Mouse (Mus musculus): ENCODE data around the gene Elfn2.

Elfn2 gene

GRCm38 (mm10) chr15:78683474-78683873, 35.1 kb downstream of the Elfn2 start:
- DNase-seq (ENCODE audit: low read depth, low spot score) = no peak

- DNase-seq (ENCODE audit: low read depth, low spot score) = no peak
These were observed 36.8 kb downstream of the Elfn2 start for GRCm38 (mm10) chr15:78681781-78682180.

- no peak for DNase-seq (ENCODE audit: low read depth, low spot score)
These were observed 37.3 kb downstream of the Elfn2 start for GRCm38 (mm10) chr15:78681301-78681700.

- DNase-seq (ENCODE audit: low read depth, low spot score) = no peak
These were observed 38.3 kb downstream of the Elfn2 start for GRCm38 (mm10) chr15:78680291-78680690.

GRCm38 (mm10) chr15:78677708-78678107, 40.9 kb downstream of the Elfn2 start:
- no peak for DNase-seq (ENCODE audit: low read depth, low spot score)

- no peak for DNase-seq (ENCODE audit: low read depth, low spot score)
These were observed 41.6 kb downstream of the Elfn2 start for GRCm38 (mm10) chr15:78677015-78677414.

GRCm38 (mm10) chr15:78674912-78675412, 43.6 kb downstream of the Elfn2 start:
- DNase-seq (ENCODE audit: low read depth, low spot score) = no peak

GRCm38 (mm10) chr15:78673436-78673835, 45.1 kb downstream of the Elfn2 start:
- DNase-seq (ENCODE audit: low read depth, low spot score) = peak; percentile 29

GRCm38 (mm10) chr15:78670341-78670740, 48.2 kb downstream of the Elfn2 start:
- no peak for DNase-seq (ENCODE audit: low read depth, low spot score)

GRCm38 (mm10) chr15:78669221-78669871, 49.2 kb downstream of the Elfn2 start:
- no peak for DNase-seq (ENCODE audit: low read depth, low spot score)

GRCm38 (mm10) chr15:78664268-78664667, 54.3 kb downstream of the Elfn2 start:
- DNase-seq (ENCODE audit: low read depth, low spot score) = no peak

- DNase-seq (ENCODE audit: low read depth, low spot score) = no peak
These were observed 67.4 kb downstream of the Elfn2 start for GRCm38 (mm10) chr15:78651169-78651568.

- no peak for DNase-seq (ENCODE audit: low read depth, low spot score)
These were observed 70.8 kb downstream of the Elfn2 start for GRCm38 (mm10) chr15:78647746-78648145.

- DNase-seq (ENCODE audit: low read depth, low spot score) = no peak
These were observed 74.0 kb downstream of the Elfn2 start for GRCm38 (mm10) chr15:78644606-78645005.

- DNase-seq (ENCODE audit: low read depth, low spot score) = no peak
These were observed 74.9 kb downstream of the Elfn2 start for GRCm38 (mm10) chr15:78643633-78644032.

- DNase-seq (ENCODE audit: low read depth, low spot score) = no peak
These were observed 83.3 kb downstream of the Elfn2 start for GRCm38 (mm10) chr15:78635231-78635630.

GRCm38 (mm10) chr15:78634095-78634737, 84.4 kb downstream of the Elfn2 start:
- DNase-seq (ENCODE audit: low read depth, low spot score) = peak; percentile 72

- no peak for DNase-seq (ENCODE audit: low read depth, low spot score)
These were observed 85.2 kb downstream of the Elfn2 start for GRCm38 (mm10) chr15:78633413-78633812.

GRCm38 (mm10) chr15:78632387-78632786, 86.2 kb downstream of the Elfn2 start:
- DNase-seq (ENCODE audit: low read depth, low spot score) = no peak

GRCm38 (mm10) chr15:78626285-78626684, 92.3 kb downstream of the Elfn2 start:
- no peak for DNase-seq (ENCODE audit: low read depth, low spot score)

GRCm38 (mm10) chr15:78624961-78625360, 93.6 kb downstream of the Elfn2 start:
- no peak for DNase-seq (ENCODE audit: low read depth, low spot score)

- no peak for DNase-seq (ENCODE audit: low read depth, low spot score)
These were observed 94.1 kb downstream of the Elfn2 start for GRCm38 (mm10) chr15:78624431-78624950.

GRCm38 (mm10) chr15:78623426-78623825, 95.1 kb downstream of the Elfn2 start:
- DNase-seq (ENCODE audit: low read depth, low spot score) = peak; percentile 79

Data from ZHBTc4 (cell line).